Mouse (Mus musculus) mouse trophoblast stem cell (cell line): ENCODE results near the gene Gm9970.

Experiments used
- in situ Hi-C, 2 experiments: fragments of 300-500 bp; cut with MseI, MboI; formaldehyde crosslinking; loops; 2 replicates in 1 of 2; 3 replicates in 1 of 2; pipeline ENCODE4 v1.15.1; 2025

Gm9970 gene

DNA sequence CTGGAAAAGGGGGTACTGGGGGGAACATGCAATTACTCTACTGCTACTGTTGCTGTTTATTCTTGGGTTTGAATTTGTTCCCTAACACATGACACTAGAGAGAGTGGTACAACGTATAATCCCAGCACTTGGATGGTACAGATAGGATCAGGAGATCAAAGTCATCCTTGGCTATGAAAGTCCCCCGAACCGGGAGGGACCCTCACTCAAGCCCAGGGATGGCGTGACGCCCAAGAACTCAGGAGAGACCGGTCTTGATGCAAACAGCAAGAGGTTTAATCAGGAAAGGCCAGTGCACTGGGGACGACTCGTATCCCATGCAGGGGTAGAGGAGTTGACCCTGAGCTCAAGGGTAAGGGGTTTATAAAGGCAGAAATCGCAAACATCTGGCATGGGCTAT, 18.3 kb downstream of the Gm9970 start:
- in situ Hi-C loops: no loop called here

DNA sequence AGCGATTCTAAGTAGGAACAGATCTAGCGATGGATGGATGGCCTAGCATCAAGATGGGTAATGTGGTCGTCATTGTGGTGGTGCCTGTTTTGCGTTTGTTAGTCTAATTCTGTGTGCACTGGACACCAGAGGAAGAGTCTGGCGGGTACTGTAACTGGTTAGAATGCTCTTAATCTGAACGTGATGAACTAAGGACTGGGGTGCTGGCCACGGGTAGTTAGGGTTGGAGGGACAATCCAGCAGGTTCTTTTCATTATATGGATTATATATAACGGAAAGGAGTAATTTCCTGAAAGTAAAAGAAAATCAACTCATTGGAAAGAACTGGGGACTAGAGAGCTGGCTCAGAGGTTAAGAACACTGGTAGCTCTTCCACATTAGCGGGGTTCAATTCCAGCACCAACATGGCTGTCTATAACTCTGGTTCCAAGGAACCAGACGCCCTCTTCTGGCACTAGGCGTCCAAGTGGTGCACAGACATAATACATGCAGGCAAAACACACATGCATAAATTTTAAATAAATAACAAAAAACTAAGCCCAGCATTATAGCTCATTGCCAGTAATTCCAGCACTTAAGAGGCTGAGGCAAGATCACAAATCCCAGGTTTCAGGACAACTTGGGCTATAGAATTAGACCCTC, 19.6 kb downstream of the Gm9970 start:
- in situ Hi-C loops: no loop called here

DNA sequence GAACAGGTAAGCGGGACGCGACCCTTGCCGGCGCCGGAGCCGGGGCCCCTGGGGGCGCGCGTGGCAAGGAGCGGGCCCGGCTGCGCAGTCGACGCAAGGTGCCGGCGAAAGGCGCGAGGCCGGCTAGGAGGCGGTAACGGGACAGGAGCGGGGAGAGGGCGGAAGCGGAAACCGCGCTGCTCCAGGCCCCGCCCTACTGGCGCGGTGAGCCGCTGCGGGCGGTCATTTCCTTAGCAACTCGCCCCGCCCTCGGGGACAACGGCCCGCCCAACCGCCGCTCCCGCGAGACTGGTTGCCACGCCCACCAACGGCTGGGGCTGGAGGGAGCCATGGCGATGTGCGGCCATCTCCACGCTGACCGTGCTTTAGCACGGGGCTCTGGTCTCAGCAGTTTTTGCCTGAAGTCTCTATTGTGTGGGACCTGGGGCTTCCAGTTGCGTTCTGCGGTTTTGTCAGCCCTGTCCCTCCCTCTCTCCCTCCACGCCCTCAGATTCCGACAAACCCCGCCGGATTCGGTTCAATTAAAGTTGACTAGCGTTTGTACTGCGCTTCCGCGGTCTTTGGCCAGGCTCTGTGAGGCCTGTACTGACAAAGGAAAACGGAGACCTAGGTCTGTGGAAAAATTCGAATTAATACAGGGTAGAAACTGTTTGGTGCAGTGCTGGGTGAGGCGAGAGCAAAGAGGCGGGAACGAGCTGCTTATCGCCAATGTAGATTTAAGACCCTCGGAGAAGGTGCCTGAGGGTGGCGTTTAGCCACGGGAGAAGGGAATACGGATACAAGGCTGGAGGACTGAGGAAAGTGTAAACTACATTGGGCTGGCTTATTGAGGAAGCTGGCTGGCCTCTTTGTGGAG, 20.4 kb downstream of the Gm9970 start, which contains the start of gene Ppm1g:
TSS of gene Ppm1g (minus strand) at position 240 of the 856 bp plus-strand sequence.
- in situ Hi-C loops: no loop called here

DNA sequence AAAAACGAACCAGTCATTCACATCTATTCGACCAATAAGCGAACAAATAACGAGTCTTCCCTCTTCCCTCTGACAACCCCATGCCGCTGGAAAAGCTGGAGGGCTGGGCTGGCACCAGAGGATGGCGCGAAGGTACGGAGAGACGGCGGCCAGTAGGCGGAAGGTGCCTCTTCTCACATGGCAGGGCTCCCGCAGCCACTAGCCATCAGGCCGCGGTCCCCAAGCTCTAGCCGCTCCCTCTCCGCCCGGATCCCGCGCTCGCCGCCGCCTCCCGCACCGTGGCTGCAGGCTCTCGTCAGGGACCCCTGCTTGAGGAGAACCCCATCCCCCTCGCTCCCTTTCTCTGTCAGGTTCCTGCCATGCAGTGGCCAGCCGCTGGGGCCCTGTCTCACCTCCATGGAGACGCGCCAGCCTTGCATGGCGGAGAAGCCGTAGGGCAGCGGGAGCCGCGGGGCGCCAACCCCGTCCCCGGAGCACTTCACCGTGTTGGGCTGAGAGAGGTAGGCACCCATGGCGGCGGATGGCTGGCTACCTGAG, 21.1 kb downstream of the Gm9970 start:
- in situ Hi-C loops: loop anchor here in 1 of 2 experiments (10.0 kb wide), 1 partner anchor 105 kb away; no protein-coding TSS in a partner anchor

DNA sequence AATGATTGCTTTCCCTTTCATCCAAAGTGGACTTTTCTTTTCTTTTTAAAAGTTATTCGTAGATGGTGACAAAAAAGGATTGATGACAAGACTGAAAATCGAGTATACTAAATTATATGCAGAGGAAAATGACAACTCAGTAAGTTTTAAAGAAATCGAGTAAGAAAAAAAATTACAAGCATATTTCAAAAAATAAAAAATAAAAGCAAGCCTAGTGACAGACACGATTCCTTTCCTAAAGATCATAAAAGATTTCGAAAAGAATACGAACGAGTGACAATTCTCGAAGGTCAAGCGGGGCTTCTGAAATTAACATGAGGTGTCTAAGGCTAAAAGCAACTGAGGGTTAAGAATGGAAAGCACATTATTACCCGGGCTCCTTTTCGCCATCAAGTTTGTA, 21.6 kb downstream of the Gm9970 start:
- in situ Hi-C loops: loop anchor here in 1 of 2 experiments (10.0 kb wide), 1 partner anchor 105 kb away; no protein-coding TSS in a partner anchor

DNA sequence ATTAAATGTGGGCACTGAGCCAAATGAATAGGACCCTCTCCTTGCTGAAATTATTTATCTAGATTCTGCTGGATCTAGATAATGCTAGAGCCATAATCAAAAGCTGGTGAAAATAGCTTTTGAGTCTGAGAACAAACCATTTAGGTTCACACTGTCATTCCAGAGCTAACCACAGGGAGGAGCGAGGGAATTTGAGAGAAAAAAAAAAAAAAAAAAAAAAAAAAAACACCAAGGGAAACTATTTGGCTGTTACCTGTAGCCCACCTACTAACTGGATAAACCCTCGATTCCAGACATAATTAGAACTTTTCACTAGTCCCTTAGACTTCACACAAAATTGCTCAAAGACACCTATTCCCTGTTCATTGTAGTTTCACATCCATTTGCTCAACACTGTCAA, 22.0 kb downstream of the Gm9970 start:
- in situ Hi-C loops: loop anchor here in 1 of 2 experiments (10.0 kb wide), 1 partner anchor 106 kb away; no protein-coding TSS in a partner anchor

DNA sequence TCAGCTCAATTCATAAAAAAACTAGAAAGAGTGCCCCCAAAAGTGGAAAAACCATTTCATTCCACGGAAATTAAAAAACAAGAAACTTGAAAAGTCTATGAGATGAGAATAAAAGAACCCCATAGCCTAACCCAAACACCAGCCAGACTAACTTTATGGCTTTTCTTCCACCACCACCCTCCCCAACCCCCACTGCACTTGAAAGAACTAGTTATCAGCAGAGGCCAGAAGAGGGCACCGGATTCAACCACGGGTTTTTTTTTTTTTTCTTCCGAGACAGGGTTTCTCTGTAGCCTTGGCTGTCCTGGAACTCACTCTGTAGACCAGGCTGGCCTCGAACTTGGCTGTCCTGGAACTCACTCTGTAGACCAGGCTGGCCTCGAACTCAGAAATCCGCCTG, 22.7 kb downstream of the Gm9970 start:
- in situ Hi-C loops: loop anchor here in 1 of 2 experiments (10.0 kb wide), 1 partner anchor 107 kb away; no protein-coding TSS in a partner anchor

DNA sequence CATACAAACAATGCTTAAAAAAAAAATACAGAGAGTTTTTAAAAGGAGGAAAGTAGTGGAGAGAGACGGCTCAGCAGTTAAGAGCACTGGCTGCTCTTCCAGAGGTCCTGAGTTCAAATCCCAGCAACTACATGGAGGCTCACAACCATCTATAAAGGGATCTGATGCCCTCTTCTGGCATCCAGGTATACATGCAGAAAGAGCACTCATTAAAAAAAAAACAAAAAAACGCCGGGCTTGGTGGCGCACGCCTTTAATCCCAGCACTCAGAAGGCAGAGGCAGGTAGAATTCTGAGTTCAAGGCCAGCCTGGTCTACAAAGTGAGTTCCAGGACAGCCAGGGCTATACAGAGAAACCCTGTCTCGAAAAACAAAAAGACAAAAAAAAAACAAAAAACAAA, 24.5 kb downstream of the Gm9970 start:
- in situ Hi-C loops: loop anchor here in 1 of 2 experiments (10.0 kb wide), 1 partner anchor 108 kb away; no protein-coding TSS in a partner anchor

DNA sequence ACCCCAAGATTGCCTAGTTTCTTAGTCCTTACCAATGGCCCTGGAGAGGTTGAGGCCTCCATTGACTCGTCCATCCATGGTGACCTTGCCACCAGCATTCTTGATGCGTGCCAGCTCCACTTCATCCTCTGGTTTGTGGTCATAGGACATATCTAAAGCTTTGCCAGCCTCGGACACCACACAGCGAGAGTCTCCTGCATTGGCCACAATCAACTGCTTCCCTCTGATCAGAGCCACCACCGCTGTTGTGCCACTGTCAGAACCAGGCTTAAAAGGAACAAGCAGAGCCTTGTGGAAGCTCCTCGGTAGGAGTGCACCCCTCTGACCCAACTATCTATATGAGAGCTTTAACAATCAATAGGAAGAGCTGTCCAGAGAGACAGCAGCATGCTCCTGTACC, 36.6 kb downstream of the Gm9970 start:
- in situ Hi-C loops: no loop called here

DNA sequence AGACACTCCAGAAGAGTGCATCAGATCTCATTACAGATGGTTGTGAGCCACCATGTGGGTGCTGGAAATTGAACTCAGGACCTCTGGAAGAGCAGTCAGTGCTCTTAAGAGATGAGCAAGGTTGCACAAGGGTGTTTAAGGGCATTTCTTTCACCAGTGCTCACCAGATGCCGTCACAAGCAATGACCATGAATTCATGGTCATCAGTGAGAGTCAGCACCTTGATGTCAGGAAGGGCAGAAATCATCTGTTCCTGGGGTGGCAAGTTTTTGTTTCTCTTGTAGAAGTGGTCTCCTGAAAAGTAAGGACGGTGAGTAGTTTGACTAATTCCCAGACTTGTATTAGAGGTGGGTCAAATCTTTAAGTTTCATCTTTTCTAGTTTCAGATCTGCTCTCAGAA, 37.2 kb downstream of the Gm9970 start:
- in situ Hi-C loops: no loop called here

DNA sequence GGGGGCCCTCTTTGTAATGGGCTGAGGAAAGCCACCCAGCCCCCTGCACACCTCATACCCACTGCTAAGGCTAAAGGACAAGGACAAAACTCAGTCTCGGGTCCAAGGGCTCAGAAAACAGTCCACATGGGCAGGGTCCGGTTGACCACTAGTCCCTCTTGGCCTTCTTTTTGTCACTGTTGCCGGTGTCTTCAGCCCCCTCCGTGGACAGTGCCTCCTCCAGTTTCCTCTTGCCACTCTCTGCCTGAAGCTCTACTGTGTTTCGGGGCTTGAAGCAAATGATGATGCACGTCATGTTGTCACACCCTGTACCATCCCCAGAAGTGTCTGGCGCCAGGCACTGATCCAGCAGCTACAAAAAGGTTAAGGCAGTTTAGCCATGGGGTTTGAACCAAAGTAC, 38.1 kb downstream of the Gm9970 start:
- in situ Hi-C loops: no loop called here

DNA sequence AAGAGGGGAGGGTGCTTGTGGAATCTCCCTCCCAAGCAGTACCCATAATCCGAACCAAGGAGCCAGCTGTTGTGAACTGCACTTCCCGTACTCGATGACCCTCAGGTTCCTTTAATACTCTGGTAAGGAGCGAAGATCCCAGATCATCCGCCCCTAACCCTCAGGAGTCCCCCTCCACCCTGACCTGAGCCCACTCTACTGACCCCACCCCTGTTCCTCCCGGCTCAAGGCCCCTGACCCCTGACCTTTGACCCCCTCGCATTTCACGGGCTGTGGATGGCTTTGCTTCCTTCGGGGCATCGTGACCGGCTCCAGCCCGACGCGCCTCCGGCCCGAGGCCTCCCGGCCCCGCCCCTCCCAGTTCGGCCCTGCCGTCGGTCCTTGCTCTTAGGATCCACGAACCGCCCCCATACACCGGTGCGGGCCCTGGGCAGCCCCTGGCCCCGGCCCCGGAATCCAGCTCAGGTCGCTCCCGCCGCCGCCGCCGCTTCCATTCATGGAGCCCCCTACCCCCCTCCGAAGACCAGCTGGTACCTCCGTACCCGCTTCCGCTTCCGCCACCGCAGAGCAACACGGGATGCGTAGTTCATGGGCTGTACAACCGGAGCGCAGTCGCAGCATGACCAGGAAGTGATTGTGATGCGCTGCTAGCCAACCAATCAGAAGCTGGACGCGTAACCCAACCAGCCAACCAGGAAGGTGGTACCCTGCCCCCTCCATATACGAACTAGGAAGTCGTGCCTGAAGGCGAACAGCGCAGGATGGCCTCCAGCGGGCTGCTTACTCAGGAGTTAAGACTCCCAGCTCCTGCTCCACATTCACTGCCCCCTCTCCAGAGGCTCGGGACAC, 39.1 kb downstream of the Gm9970 start, which contains the start of gene Zfp513:
TSS of gene Zfp513 (minus strand) at position 562 of the 849 bp plus-strand sequence.
- in situ Hi-C loops: no loop called here

DNA sequence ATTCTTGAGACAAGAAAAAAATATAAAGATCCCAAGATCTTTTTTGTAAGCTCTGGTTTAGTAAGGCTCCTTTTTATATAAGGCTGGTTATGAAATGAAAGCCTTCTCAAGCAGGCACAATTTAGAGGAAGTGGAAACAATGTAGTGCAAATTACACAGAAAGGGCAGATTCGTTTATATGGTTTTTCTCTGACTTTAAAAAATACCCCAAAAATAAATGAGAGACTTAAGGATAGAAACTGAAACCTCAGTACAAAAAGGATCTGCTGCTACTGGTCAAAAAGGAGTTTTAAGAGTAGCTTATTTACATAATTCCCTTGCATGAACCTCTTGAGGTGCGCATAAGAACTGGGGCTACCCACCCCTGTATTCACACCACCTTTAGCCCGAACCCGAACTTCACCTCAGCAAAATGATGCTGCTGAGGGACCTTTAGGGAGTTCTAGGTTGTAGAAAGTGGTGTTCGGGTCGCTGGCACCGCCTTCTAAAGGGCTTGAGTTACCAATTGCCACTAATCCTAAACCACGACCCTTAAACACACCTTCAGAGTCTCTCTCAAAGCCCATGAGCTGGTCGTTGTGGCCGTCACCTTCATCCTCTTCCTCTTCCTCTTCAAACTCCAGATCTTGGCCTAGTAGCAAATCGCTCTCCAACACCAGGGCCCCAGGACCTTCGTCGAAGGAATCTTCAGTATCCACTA, 39.8 kb downstream of the Gm9970 start:
- in situ Hi-C loops: no loop called here

DNA sequence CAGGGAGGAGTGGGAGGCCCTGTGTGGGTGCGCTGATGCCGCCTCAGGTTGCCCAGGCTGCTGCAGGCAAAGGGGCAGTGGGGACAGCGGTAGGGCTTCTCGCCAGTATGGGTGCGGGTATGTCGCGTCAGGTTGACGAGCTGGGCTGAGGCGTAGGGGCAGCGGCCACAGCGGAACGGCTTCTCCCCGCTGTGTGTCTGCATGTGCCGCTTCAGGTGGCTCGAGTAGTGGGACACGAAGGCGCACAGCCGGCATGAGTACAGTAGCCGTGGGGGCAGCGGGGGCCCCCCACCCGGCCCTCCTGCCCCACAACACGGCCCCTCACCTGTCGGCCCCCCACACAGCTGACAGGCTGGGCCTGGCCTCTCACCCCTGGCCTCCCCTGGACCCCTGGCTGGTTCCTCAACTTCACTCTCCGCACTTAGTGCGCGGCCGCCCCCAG, 40.7 kb downstream of the Gm9970 start:
- in situ Hi-C loops: no loop called here

DNA sequence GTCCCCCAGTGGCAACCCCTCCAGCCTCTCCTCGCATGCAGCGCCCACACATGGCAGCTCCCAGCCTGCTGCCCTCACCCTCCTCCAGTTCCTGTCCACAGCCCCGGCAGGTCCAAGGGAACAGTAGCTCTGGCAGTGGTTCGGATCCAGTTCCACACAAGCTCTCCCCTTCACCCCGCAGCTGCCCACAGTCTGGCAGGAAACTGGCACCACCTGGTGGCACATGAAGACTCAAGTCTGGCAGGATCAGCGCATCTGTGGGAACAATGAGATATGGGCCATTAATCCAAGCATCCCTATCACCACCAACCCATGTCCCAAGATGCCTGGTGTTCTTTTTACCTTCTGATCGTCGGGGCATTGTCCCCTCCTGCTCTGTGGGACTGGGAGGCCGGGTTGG, 41.1 kb downstream of the Gm9970 start:
- in situ Hi-C loops: no loop called here

DNA sequence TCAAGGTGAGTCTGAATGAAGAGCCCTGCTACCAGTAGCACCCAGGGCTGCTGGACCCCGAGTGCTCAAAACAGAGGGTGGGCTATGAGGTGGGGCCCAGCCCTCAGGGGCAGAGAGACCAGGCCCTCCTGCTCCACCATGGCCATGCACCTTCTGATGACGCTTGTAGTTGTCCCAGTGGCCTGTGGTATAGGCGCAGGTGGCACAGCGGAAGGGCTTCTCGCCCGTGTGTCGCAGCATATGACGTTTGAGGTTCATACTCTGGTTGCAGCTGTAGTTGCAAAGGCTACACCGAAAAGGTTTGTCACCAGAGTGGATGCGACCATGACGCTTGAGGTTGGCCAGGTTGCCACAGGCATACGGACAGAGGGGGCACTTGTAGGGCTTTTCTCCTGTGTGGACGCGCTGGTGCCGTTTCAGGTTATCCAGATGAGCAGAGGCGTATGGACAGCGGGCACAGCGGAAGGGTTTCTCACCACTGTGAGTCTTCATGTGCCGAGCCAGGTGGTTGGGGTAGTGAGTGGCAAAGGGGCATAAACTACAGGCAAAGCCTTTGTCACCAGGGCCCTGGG, 41.6 kb downstream of the Gm9970 start:
- in situ Hi-C loops: no loop called here

DNA sequence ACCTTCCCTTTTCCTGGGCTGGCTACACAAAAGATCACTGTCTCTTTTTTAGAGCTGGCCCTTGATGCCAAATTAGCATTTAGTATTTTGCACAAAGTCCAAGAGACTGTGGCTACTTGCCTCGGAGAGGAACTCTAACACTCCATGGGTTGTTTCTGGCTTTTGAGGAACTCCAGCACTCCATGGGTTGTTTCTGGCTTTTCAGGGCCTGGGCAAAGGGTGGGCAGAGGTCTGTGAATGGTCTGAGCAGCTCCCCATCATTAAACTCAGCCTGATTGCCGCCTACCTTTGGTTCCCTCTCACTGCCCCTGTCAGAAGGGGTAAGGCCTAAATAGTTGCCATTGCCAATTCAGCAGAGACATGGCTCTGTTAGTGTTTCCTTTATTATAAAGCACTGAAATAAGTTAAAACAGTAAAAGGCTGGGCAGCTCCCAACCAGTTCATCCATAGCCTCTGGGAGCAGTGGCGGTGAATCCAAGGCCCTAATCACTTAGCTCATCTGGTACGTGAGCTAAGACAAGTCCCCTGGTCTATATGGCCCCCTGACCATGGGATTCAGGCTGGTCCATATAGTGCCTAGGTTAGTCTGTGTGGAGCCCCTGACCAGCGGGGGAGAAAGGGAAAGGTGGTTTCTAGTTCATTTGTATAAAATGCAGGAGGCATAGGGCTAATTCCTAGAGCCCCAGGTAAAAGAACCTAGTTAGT, 42.3 kb downstream of the Gm9970 start:
- in situ Hi-C loops: no loop called here

DNA sequence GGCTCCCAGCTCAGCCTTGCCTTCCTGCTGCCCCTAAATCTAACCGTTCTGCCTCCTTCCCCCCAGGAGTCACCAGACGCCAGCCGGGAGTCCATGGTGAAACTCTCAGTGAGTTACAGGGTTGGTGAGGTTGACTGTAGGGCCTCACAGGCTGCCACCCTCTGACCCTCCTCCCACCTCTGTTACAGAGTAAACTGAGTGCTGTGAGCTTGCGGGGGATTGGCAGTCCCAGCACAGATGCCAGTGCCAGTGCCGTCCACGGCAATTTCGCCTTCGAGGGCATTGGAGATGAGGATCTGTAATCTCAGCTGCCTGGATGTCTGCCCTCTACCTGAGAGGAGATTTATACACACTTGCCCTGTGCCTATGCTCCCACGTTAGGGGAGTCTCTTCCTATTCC, 42.9 kb downstream of the Gm9970 start:
- in situ Hi-C loops: no loop called here

DNA sequence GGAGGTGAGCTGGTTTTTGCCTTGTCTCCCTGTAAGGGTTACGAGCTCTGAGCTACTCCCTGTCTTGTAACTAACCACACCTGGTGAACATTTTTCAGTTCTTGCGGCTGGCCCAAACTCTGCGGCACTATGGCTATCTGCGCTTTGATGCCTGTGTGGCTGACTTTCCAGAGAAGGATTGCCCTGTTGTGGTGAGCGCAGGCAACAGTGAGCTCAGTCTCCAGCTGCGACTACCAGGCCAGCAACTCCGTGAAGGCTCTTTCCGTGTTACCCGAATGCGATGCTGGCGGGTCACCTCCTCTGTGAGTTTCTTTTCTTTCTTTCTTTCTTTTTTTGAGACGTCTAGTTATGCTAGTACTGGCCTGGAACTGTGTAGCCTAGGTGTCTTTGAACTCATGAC, 44.0 kb downstream of the Gm9970 start:
- in situ Hi-C loops: no loop called here

DNA sequence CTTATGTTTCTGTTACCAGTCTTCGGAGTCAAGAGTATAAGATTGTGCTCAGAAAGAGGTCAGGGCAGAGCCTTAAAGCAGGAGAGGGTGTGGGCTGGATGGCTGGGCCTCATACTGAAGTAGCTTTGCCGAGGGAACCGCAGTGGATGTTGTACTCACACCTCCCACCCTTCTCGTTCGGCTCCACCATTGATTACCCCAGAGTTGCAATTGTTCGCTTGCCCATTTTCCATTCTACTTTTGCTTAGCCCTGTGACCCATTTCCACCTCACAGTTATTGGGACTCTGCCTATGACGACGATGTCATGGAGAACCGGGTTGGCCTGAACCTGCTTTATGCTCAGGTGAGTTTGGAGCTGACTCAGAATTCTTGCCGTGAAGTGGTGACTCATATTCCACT, 44.8 kb downstream of the Gm9970 start:
- in situ Hi-C loops: no loop called here
